Mouse (Mus musculus) embryo, embryonic 11.5 days (tissue): ENCODE results near the gene Cdk5r1.
A peak's percentile ranks its signal among the peaks of the same experiment; 100 is the strongest.

ENCODE experiments used
- DNase-seq: peaks from one replicate; pipeline ENCODE4 v3.0.0-alpha.2; 2012; ENCODE audit warnings: low read depth, low spot score

The Cdk5r1 gene

GRCm38 (mm10) chr11:80481409-80482050, 4.7 kb downstream of the Cdk5r1 start:
- no peak for DNase-seq

- DNase-seq, result no peak
Measured at GRCm38 (mm10) chr11:80482347-80482746, 5.5 kb downstream of the Cdk5r1 start.

- no peak for DNase-seq
Measured at GRCm38 (mm10) chr11:80482921-80483320, 6.1 kb downstream of the Cdk5r1 start.

GRCm38 (mm10) chr11:80483536-80484067, 6.8 kb downstream of the Cdk5r1 start:
- no peak for DNase-seq

- no peak for DNase-seq
Measured at GRCm38 (mm10) chr11:80484191-80484791, 7.5 kb downstream of the Cdk5r1 start.

- no peak for DNase-seq
Measured at GRCm38 (mm10) chr11:80485120-80485551, 8.3 kb downstream of the Cdk5r1 start.

GRCm38 (mm10) chr11:80485622-80486206, 8.9 kb downstream of the Cdk5r1 start:
- DNase-seq, result no peak

GRCm38 (mm10) chr11:80487904-80488587, 11.2 kb downstream of the Cdk5r1 start:
- DNase-seq, result no peak

GRCm38 (mm10) chr11:80489172-80489881, 12.5 kb downstream of the Cdk5r1 start:
- no peak for DNase-seq

GRCm38 (mm10) chr11:80489882-80490196, 13.0 kb downstream of the Cdk5r1 start:
- no peak for DNase-seq

- DNase-seq, result no peak
Measured at GRCm38 (mm10) chr11:80490831-80491230, 14.0 kb downstream of the Cdk5r1 start.

GRCm38 (mm10) chr11:80493186-80493585, 16.4 kb downstream of the Cdk5r1 start:
- DNase-seq, result no peak

GRCm38 (mm10) chr11:80494852-80495251, 18.0 kb downstream of the Cdk5r1 start:
- DNase-seq, result no peak

- DNase-seq, result no peak
Measured at GRCm38 (mm10) chr11:80495972-80496371, 19.1 kb downstream of the Cdk5r1 start.

GRCm38 (mm10) chr11:80496640-80497039, 19.8 kb downstream of the Cdk5r1 start:
- no peak for DNase-seq

- no peak for DNase-seq
Measured at GRCm38 (mm10) chr11:80497225-80497919, 20.5 kb downstream of the Cdk5r1 start.

- no peak for DNase-seq
Measured at GRCm38 (mm10) chr11:80498328-80499070, 21.7 kb downstream of the Cdk5r1 start.

GRCm38 (mm10) chr11:80499550-80499952, 22.7 kb downstream of the Cdk5r1 start:
- DNase-seq, result no peak

GRCm38 (mm10) chr11:80503281-80503680, 26.5 kb downstream of the Cdk5r1 start:
- DNase-seq, result no peak

GRCm38 (mm10) chr11:80503726-80504452, 27.1 kb downstream of the Cdk5r1 start:
- DNase-seq, result peak; percentile 75
